Mouse (Mus musculus) frontal cortex, postnatal 25 days (tissue): ENCODE data around the gene Ccdc6.

Experiments
- DNase-seq, 2 experiments: peaks; one replicate each; pipeline ENCODE4 v3.0.0; 2022; ENCODE audit warnings: low spot score in 2 of 2

Ccdc6 gene

GRCm38 (mm10) chr10:70168396-70168795 is 71.5 kb downstream of the Ccdc6 start:
- DNase-seq, result no peak

GRCm38 (mm10) chr10:70169044-70169443 is 72.1 kb downstream of the Ccdc6 start:
- DNase-seq, result no peak

GRCm38 (mm10) chr10:70173314-70173713 is 76.4 kb downstream of the Ccdc6 start:
- DNase-seq, result peak; percentile 48 to 58

GRCm38 (mm10) chr10:70174494-70175190 is 77.7 kb downstream of the Ccdc6 start:
- DNase-seq, result no peak

GRCm38 (mm10) chr10:70180727-70181126 is 83.8 kb downstream of the Ccdc6 start:
- DNase-seq, result no peak

- DNase-seq, result no peak
Measured at GRCm38 (mm10) chr10:70181279-70181972, 84.5 kb downstream of the Ccdc6 start.

GRCm38 (mm10) chr10:70183210-70184080 is 86.5 kb downstream of the Ccdc6 start:
- DNase-seq, result no peak

- DNase-seq, result no peak
Measured at GRCm38 (mm10) chr10:70186136-70186535, 89.2 kb downstream of the Ccdc6 start.

GRCm38 (mm10) chr10:70186586-70186985 is 89.7 kb downstream of the Ccdc6 start:
- no peak for DNase-seq

GRCm38 (mm10) chr10:70189864-70190263 is 92.9 kb downstream of the Ccdc6 start:
- no peak for DNase-seq

GRCm38 (mm10) chr10:70194283-70194682 is 97.4 kb downstream of the Ccdc6 start:
- no peak for DNase-seq

- DNase-seq, result no peak
Measured at GRCm38 (mm10) chr10:70195279-70195678, 98.4 kb downstream of the Ccdc6 start.

GRCm38 (mm10) chr10:70195786-70196185 is 98.9 kb downstream of the Ccdc6 start:
- DNase-seq, result no peak

GRCm38 (mm10) chr10:70196666-70197065 is 99.7 kb downstream of the Ccdc6 start:
- no peak for DNase-seq

- DNase-seq, result no peak
Measured at GRCm38 (mm10) chr10:70197601-70198000, 100.7 kb downstream of the Ccdc6 start.

- DNase-seq, result no peak
Measured at GRCm38 (mm10) chr10:70198012-70198411, 101.1 kb downstream of the Ccdc6 start.

GRCm38 (mm10) chr10:70198951-70199463 is 102.1 kb downstream of the Ccdc6 start:
- DNase-seq, result no peak

GRCm38 (mm10) chr10:70199466-70200210 is 102.7 kb downstream of the Ccdc6 start:
- no peak for DNase-seq

GRCm38 (mm10) chr10:70200889-70201500 is 104.1 kb downstream of the Ccdc6 start:
- no peak for DNase-seq

- no peak for DNase-seq
Measured at GRCm38 (mm10) chr10:70204505-70205399, 107.8 kb downstream of the Ccdc6 start, which contains the start of gene Mrln. Gene Mrln (plus strand): TSS chr10:70204664.
